ENCODE assay signal across 20 mouse cellular contexts in genomic region chr10:78126311-78126710, GRCm38 (mm10).
"Had no signal": no experiment of that assay in that cellular context is flagged by ENCODE, and none has a peak within 500 bp of the region (broad histone marks: within the 10 kb centered on the region; RNA-seq: fewer than 3 reads in every experiment).

No protein-coding gene starts in this region.

- H3K36me3 ChIP-seq: lung, embryonic 15.5 days; midbrain, embryonic 10.5 days; midbrain, embryonic 12.5 days; neural tube, embryonic 13.5 days; neural tube, embryonic 15.5 days had no signal

- H3K9me3 ChIP-seq: lung, embryonic 15.5 days; midbrain, embryonic 10.5 days; midbrain, embryonic 12.5 days; neural tube, embryonic 13.5 days; neural tube, embryonic 15.5 days had no signal

- DNase-seq: lung, adult 2 months; lung, postnatal 14 days; lung, postnatal 36 days; midbrain, embryonic 14.5 days; retina, postnatal 1 day; right cerebral cortex, adult 18-20 months; right cerebral cortex, postnatal 25 days; right cerebral cortex, postnatal 4 days; spleen, adult 18-20 months; thymus, adult 18-20 months; thymus, postnatal 14 days; thymus, postnatal 36 days had no signal

- H3K4me1 ChIP-seq: midbrain, embryonic 10.5 days; midbrain, embryonic 12.5 days; neural tube, embryonic 13.5 days had no signal

- H3K4me2 ChIP-seq: lung, embryonic 15.5 days; midbrain, embryonic 12.5 days; neural tube, embryonic 13.5 days; neural tube, embryonic 15.5 days had no signal

- H3K9ac ChIP-seq: lung, embryonic 15.5 days; midbrain, embryonic 12.5 days; neural tube, embryonic 13.5 days; neural tube, embryonic 15.5 days had no signal

- H3K4me3 ChIP-seq: lung, embryonic 15.5 days; midbrain, embryonic 10.5 days; midbrain, embryonic 12.5 days; myocyte; neural tube, embryonic 13.5 days; neural tube, embryonic 15.5 days had no signal

- H3K27ac ChIP-seq: lung, embryonic 15.5 days; macrophage; midbrain, embryonic 10.5 days; midbrain, embryonic 12.5 days; neural tube, embryonic 13.5 days; neural tube, embryonic 15.5 days had no signal

- H3K27me3 ChIP-seq: lung, embryonic 15.5 days; neural tube, embryonic 13.5 days; neural tube, embryonic 15.5 days had no signal

- ATAC-seq: midbrain, embryonic 16.5 days had no signal
